In genomic region chr4:42902174-42902573, GRCm38 (mm10) we compare ENCODE assay signal across 9 mouse cellular contexts. TPM values are rescaled to one million over a fixed set of nuclear protein-coding genes. Genes with fewer than 3 reads are reported as not detected.
DNase-seq lines count a peak whose midpoint lies in the region; ATAC-seq and TF ChIP-seq lines count a peak whose summit lies in the region.
"Had no signal": no experiment of that assay in that cellular context is flagged by ENCODE, and none has a peak within 500 bp of the region (broad histone marks: within the 10 kb centered on the region; RNA-seq: fewer than 3 reads in every experiment).

No protein-coding gene starts in this region.

- DNase-seq in forebrain, postnatal 0 days = no peak
- peak; percentile 29 for DNase-seq in neural tube, embryonic 10.5 days (ENCODE audit: extremely low spot score, low spot score)
- DNase-seq in splenic B cell, adult 2 months (ENCODE audit: low read depth, low spot score) = peak; percentile 26
- DNase-seq in layer of hippocampus, postnatal 14 days (ENCODE audit: low spot score in 2 of 2) = no peak
- no peak for DNase-seq in right cerebral cortex, adult 18-20 months

- no peaks in the 10 kb centered on the region for H3K27me3 ChIP-seq in forebrain, postnatal 0 days (ENCODE audit: insufficient read depth, low read length)
- no peaks in the 10 kb centered on the region for H3K27me3 ChIP-seq in forebrain, embryonic 16.5 days (replicated peaks; ENCODE audit: control insufficient read depth, insufficient read depth, low read length)
- H3K27me3 ChIP-seq in neural tube, embryonic 15.5 days (replicated peaks) = no peaks in the 10 kb centered on the region
- no peaks in the 10 kb centered on the region for H3K27me3 ChIP-seq in splenic B cell, adult 2 months (ENCODE audit: control insufficient read depth, insufficient read depth, low read length, poor library complexity, severe bottlenecking)

- no peak overlapping the region for H3K4me2 ChIP-seq in forebrain, postnatal 0 days (ENCODE audit: low read depth)
- H3K4me2 ChIP-seq in forebrain, embryonic 16.5 days (ENCODE audit: low read length) = no peak overlapping the region
- H3K4me2 ChIP-seq in neural tube, embryonic 15.5 days = no peak overlapping the region

- TF ChIP-seq CTCF in forebrain, postnatal 0 days (IDR thresholded peaks at IDR 0.05; ENCODE audit: low read depth) = peak; percentile 57

- no peak overlapping the region for H3K9ac ChIP-seq in forebrain, postnatal 0 days
- no peak overlapping the region for H3K9ac ChIP-seq in forebrain, embryonic 16.5 days (replicated peaks; ENCODE audit: low read depth, low read length)
- no peak overlapping the region for H3K9ac ChIP-seq in neural tube, embryonic 15.5 days (replicated peaks)

- no peaks in the 10 kb centered on the region for H3K4me1 ChIP-seq in forebrain, postnatal 0 days (ENCODE audit: insufficient read depth)
- H3K4me1 ChIP-seq in forebrain, embryonic 16.5 days (replicated peaks; ENCODE audit: control insufficient read depth, insufficient read depth, low read length) = no peaks in the 10 kb centered on the region
- no peaks in the 10 kb centered on the region for H3K4me1 ChIP-seq in neural tube, embryonic 15.5 days

- no peaks in the 10 kb centered on the region for H3K9me3 ChIP-seq in forebrain, postnatal 0 days (ENCODE audit: low read length)
- no peaks in the 10 kb centered on the region for H3K9me3 ChIP-seq in forebrain, embryonic 16.5 days (ENCODE audit: control insufficient read depth, low read length)
- no peaks in the 10 kb centered on the region for H3K9me3 ChIP-seq in neural tube, embryonic 15.5 days (replicated peaks)

- WGBS in forebrain, postnatal 0 days = 65% methylated on average over 9 of the region's 9 CpGs
- WGBS in forebrain, embryonic 16.5 days = 65% methylated on average over 9 of the region's 9 CpGs
- 63% methylated on average over 9 of the region's 9 CpGs for WGBS in neural tube, embryonic 15.5 days

- no peak overlapping the region for H3K27ac ChIP-seq in forebrain, postnatal 0 days (ENCODE audit: low read depth, low read length)
- no peak overlapping the region for H3K27ac ChIP-seq in forebrain, embryonic 16.5 days (ENCODE audit: low read length)
- H3K27ac ChIP-seq in neural tube, embryonic 15.5 days (replicated peaks) = no peak overlapping the region

- no peak for ATAC-seq in forebrain, postnatal 0 days
- ATAC-seq in forebrain, embryonic 16.5 days = no peak
- no peak for ATAC-seq in neural tube, embryonic 15.5 days (ENCODE audit: low FRiP score)
- ATAC-seq in erythroblast, adult 5-6 weeks (replicated peaks; ENCODE audit: low FRiP score, poor library complexity, severe bottlenecking) = peak; percentile 65

- no peaks in the 10 kb centered on the region for H3K36me3 ChIP-seq in forebrain, postnatal 0 days (ENCODE audit: insufficient read depth)
- no peaks in the 10 kb centered on the region for H3K36me3 ChIP-seq in forebrain, embryonic 16.5 days (ENCODE audit: control insufficient read depth, insufficient read depth)
- H3K36me3 ChIP-seq in neural tube, embryonic 15.5 days = no peaks in the 10 kb centered on the region
- no peaks in the 10 kb centered on the region for H3K36me3 ChIP-seq in splenic B cell, adult 2 months (ENCODE audit: control insufficient read depth, insufficient read depth, low read length, poor library complexity, severe bottlenecking)

- H3K4me3 ChIP-seq in forebrain, postnatal 0 days (ENCODE audit: low read depth, low read length) = no peak overlapping the region
- H3K4me3 ChIP-seq in forebrain, embryonic 16.5 days (replicated peaks; ENCODE audit: low read length) = no peak overlapping the region
- H3K4me3 ChIP-seq in neural tube, embryonic 15.5 days (replicated peaks) = no peak overlapping the region

RNA-seq across cellular contexts. Expression of gene Phf24, which starts 14.3 kb away (rescaled TPM):
- total RNA-seq in forebrain, postnatal 0 days (2014; rRNA removed) = 77.2 and 82.7 TPM in 2 replicates
- 38.2 and 42.3 TPM in 2 replicates for polyA plus RNA-seq in forebrain, postnatal 0 days (2015; fragmentation: Nextera tagmentation; extraction: Ambion mirVana)
- polyA plus RNA-seq in forebrain, embryonic 16.5 days (2015; fragmentation: Nextera tagmentation; extraction: Ambion mirVana) = 25.2 and 33.6 TPM in 2 replicates
- 40.2 and 46.1 TPM in 2 replicates for polyA plus RNA-seq in neural tube, embryonic 15.5 days (2015; fragmentation: Nextera tagmentation; extraction: Ambion mirVana)
- total RNA-seq in erythroblast, adult 5-6 weeks (2015; ENCODE audit: low replicate concordance) = not detected in 2 replicates
- 1.7 and 5.8 TPM in 2 replicates for total RNA-seq in erythroblast, adult 5-6 weeks (2017; ENCODE audit: low replicate concordance)
- total RNA-seq in layer of hippocampus, postnatal 14 days (2021) = 100 to 1,000 TPM; 121 to 134 TPM

RNA-seq across cellular contexts. Expression of gene Fam205c, which starts 28.1 kb away (rescaled TPM):
- not detected in 2 replicates for total RNA-seq in forebrain, postnatal 0 days (2014; rRNA removed)
- polyA plus RNA-seq in forebrain, postnatal 0 days (2015; fragmentation: Nextera tagmentation; extraction: Ambion mirVana) = 1.8 and 3.2 TPM in 2 replicates
- 1.4 and 1.6 TPM in 2 replicates for polyA plus RNA-seq in forebrain, embryonic 16.5 days (2015; fragmentation: Nextera tagmentation; extraction: Ambion mirVana)
- 1.4 and 2.6 TPM in 2 replicates for polyA plus RNA-seq in neural tube, embryonic 15.5 days (2015; fragmentation: Nextera tagmentation; extraction: Ambion mirVana)
- not detected in 2 replicates for total RNA-seq in erythroblast, adult 5-6 weeks (2015; ENCODE audit: low replicate concordance)
- total RNA-seq in erythroblast, adult 5-6 weeks (2017; ENCODE audit: low replicate concordance) = 0.56 TPM in 1 of 2 replicates, not detected in the other
- under 1 TPM; 0.38 to 0.46 TPM for total RNA-seq in layer of hippocampus, postnatal 14 days (2021)
- polyA plus RNA-seq: large intestine, adult 2 months had no signal

RNA-seq across cellular contexts. Expression of gene Gm12394, which starts 45.6 kb away (rescaled TPM):
- total RNA-seq in forebrain, postnatal 0 days (2014; rRNA removed) = 0.23 TPM in 1 of 2 replicates, not detected in the other
- polyA plus RNA-seq in forebrain, postnatal 0 days (2015; fragmentation: Nextera tagmentation; extraction: Ambion mirVana) = 0.16 and 0.41 TPM in 2 replicates
- 0.24 and 0.49 TPM in 2 replicates for polyA plus RNA-seq in forebrain, embryonic 16.5 days (2015; fragmentation: Nextera tagmentation; extraction: Ambion mirVana)
- 0.49 and 0.51 TPM in 2 replicates for polyA plus RNA-seq in neural tube, embryonic 15.5 days (2015; fragmentation: Nextera tagmentation; extraction: Ambion mirVana)
- not detected in 2 replicates for total RNA-seq in erythroblast, adult 5-6 weeks (2015; ENCODE audit: low replicate concordance)
- not detected in 2 replicates for total RNA-seq in erythroblast, adult 5-6 weeks (2017; ENCODE audit: low replicate concordance)
- total RNA-seq in layer of hippocampus, postnatal 14 days (2021) = 1 to 10 TPM in 1 of 2 experiments, under 1 TPM in 1; 0.65 to 1.0 TPM
- polyA plus RNA-seq: large intestine, adult 2 months had no signal

RNA-seq across cellular contexts. Expression of gene Dnajb5, which starts 47.4 kb away (rescaled TPM):
- 81.0 and 106 TPM in 2 replicates for total RNA-seq in forebrain, postnatal 0 days (2014; rRNA removed)
- polyA plus RNA-seq in forebrain, postnatal 0 days (2015; fragmentation: Nextera tagmentation; extraction: Ambion mirVana) = 46.8 and 50.7 TPM in 2 replicates
- polyA plus RNA-seq in forebrain, embryonic 16.5 days (2015; fragmentation: Nextera tagmentation; extraction: Ambion mirVana) = 56.0 and 82.4 TPM in 2 replicates
- polyA plus RNA-seq in neural tube, embryonic 15.5 days (2015; fragmentation: Nextera tagmentation; extraction: Ambion mirVana) = 44.3 and 48.7 TPM in 2 replicates
- 7.9 TPM in 1 of 2 replicates, not detected in the other for total RNA-seq in erythroblast, adult 5-6 weeks (2015; ENCODE audit: low replicate concordance)
- total RNA-seq in erythroblast, adult 5-6 weeks (2017; ENCODE audit: low replicate concordance) = 0.14 TPM in 1 of 2 replicates, not detected in the other
- 100 to 1,000 TPM; 213 to 218 TPM for total RNA-seq in layer of hippocampus, postnatal 14 days (2021)

RNA-seq across cellular contexts. Expression of gene Fam205a1, which starts 48.5 kb away (rescaled TPM):
- not detected in 2 replicates for total RNA-seq in forebrain, postnatal 0 days (2014; rRNA removed)
- polyA plus RNA-seq in forebrain, postnatal 0 days (2015; fragmentation: Nextera tagmentation; extraction: Ambion mirVana) = 0.05 TPM in 1 of 2 replicates, not detected in the other
- 0.15 TPM in 1 of 2 replicates, not detected in the other for polyA plus RNA-seq in forebrain, embryonic 16.5 days (2015; fragmentation: Nextera tagmentation; extraction: Ambion mirVana)
- polyA plus RNA-seq in neural tube, embryonic 15.5 days (2015; fragmentation: Nextera tagmentation; extraction: Ambion mirVana) = 0.08 TPM in 1 of 2 replicates, not detected in the other
- total RNA-seq in erythroblast, adult 5-6 weeks (2015; ENCODE audit: low replicate concordance) = 3.8 and 4.0 TPM in 2 replicates
- total RNA-seq in erythroblast, adult 5-6 weeks (2017; ENCODE audit: low replicate concordance) = 1.8 and 2.6 TPM in 2 replicates
- total RNA-seq in layer of hippocampus, postnatal 14 days (2021) = under 1 TPM; 0.46 to 0.64 TPM

Comparison
In these comparisons a context has a peak if more than half of its experiments do, and no peak if none do; other contexts are left out.
1. DNase-seq: peak in neural tube, embryonic 10.5 days (single experiment) and splenic B cell, adult 2 months (single experiment); none in forebrain, postnatal 0 days (single experiment), layer of hippocampus, postnatal 14 days (0 of 2) and right cerebral cortex, adult 18-20 months (single experiment).
2. RNA of gene Phf24, which starts 14.3 kb away (total RNA-seq): 121 to 134 TPM in layer of hippocampus, postnatal 14 days and 77.2 to 82.7 TPM in forebrain, postnatal 0 days; 1.7 to 5.8 TPM in erythroblast, adult 5-6 weeks; every median in the first group is over 10 times any median in the second.